Mouse (Mus musculus): ENCODE measurements at regions not wholly inside any gene's neighbourhood (a gene's known extent, or its start where the extent isn't known, plus 50 kb on each side); places are given as distances from the start of the nearest gene placed in this dataset.
"Not testable (repeated sequence)": the region's sequence is repeated elsewhere in the genome, so short reads cannot be mapped to it uniquely, and the experiment has no call there.

DNA sequence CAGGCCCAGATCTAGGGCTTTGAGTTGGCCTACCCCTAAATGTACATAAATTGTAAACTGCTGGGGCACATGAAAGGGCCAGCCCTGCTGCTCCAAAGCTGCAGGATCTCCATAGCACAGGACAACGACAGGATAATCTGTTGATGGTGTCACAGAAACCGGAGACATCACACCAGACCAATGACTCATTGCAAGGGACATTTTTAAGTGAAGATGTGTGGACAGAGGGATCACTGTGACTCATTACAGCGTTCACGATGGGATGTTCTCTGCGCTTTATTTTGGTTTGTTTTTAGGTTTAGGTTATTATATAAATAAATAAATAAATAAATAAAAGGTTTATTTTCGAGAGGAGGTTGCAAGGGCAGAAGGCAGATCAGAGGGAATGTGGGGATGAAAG is 216.9 kb upstream of the Klf3 start:
- no peak for DNase-seq (ENCODE audit: low spot score)

- no peak for DNase-seq (ENCODE audit: low spot score)
These were observed 216.3 kb upstream of the Klf3 start for GRCm38 (mm10) chr5:64586933-64587332.

- no peak for DNase-seq (ENCODE audit: low spot score)
These were observed 215.1 kb upstream of the Klf3 start for GRCm38 (mm10) chr5:64587895-64588738.

DNA sequence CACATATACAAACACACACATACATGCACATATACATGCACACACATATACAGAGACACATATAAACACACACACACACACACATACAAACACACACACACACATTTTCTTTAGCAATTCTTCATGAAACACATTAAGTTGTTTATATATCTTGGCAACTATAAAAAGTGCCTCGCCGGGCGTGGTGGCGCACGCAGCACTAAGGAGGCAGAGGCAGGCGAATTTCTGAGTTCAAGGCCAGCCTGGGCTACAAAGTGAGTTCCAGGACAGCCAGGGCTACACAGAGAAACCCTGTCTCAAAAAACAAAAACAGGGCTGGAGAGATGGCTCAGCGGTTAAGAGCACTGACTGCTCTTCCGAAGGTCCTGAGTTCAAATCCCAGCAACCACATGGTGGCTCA is 214.4 kb upstream of the Klf3 start:
- not testable (repeated sequence) for DNase-seq (ENCODE audit: low spot score)

DNA sequence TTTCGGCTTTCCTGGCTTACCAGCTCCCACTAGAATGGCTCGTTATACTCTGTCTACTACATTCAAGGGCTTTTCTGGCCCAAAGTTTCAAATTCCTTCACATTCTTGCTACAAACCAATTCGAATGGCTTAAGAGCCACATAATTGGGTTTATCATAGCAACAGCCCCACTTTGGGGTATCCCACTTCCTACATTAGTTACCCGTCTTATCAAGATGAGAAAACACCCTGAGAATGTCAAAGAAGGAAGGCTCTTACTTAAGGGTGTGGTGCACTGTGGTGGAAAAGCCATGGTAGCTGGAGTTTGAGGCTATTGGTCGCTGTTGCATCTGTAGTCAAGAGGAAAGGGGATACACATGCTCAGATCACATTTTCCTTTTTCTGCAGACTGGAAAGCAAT is 213.2 kb upstream of the Klf3 start:
- no peak for DNase-seq (ENCODE audit: low spot score)

DNA sequence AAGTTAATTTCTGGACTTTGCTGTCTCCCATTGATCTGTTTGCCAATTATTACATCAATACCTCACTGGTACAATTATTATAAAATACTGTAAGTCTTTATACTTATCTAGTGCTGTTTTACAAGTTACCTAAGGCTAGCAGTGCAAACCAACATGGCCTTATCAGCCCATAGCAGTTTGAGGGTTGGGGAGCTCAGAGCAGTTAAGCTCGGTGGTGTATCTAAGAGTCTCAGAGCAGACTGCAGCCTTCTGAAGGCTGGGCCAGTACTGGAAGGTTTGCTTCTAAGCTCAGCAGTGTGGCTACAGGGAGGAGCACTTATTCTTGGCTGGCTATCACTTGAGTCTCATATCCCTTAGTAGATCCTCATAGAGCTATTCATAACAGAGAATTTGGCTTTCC is 212.4 kb upstream of the Klf3 start:
- DNase-seq (ENCODE audit: low spot score), result no peak

DNA sequence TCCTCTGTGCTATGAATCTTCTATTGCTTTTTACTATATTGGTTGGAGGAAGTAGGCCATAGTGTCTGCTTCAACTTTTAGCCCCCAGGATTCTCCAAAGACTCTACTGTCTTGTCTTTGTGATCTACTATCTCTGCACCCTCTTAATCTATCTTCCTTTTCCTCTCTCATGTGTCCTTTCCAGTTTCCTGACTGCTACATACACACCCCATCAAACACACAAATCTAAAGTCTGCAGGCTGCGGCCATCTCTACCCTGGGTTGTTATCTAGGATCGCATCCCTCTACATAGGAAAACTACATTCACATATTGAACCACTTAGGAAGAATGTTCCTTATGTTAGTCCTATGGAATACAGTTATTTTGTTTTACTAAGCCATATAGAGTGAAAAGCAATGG is 211.4 kb upstream of the Klf3 start:
- no peak for DNase-seq (ENCODE audit: low spot score)

GRCm38 (mm10) chr5:64595220-64595619 is 208.0 kb upstream of the Klf3 start:
- DNase-seq (ENCODE audit: low spot score), result no peak

DNA sequence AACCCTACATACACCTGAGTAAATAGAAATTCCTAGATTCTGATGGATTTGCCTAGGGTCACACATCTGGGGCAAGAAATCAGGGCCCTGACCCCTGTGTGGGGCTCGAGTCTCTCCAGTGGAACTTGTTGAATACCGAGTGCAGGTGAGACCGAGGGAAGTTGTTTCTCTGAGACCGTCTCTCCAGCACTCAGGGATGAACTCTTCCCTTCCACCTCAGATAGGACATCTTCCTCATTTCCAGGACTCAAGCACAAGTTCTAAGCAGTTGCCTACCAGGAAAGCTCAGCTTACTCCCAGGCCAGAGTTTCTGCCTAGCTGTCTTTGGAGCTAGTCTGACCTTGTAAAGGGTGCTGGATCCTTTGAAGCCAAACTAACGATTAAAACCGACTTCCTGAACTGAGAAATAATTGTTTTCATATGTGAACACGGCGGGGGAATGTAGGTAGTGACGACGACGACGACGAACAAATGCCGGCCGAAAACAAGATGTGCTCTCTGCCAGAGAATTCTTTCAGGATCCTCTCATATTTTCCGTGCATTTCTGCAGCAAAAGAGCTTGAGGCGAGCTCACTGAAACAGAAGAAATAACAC is 207.3 kb upstream of the Klf3 start:
- DNase-seq (ENCODE audit: low spot score), result no peak

DNA sequence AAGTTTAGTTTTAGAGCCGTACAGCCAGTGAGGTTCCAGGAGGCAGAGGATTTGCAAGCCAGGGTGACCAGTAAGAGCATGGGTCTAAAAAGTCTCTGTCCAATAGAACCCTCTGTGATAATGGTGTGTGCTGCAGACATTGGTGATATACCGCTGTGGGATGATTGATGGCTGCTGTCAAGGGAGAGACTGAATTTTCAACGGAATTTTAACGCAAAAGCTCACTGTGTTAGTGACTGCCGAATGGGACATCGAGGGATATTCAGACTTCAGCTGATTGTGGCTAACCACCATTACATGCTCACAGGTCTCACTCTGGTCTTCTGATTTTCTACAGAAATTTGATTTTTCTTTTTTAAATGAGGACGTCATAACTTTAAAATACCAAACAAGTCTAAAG is 206.2 kb upstream of the Klf3 start:
- no peak for DNase-seq (ENCODE audit: low spot score)

DNA sequence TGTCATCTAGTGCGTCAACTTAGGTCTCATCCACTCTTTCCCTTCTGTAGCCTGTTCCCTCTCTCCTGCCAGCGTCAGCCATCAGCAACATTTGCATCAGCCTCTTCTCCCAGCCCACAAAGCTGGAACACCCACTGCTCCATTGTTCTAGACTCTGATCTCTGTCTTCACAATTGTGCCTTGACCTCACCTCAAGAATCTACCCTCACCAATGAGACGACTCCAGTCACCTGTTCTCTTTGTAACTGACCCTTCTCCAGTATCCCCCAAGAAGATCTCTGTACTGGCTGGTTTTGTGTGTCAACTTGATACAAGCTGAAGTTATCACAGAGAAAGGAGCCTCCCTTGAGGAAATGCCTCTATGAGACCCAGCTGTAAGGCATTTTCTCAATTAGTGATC is 205.7 kb upstream of the Klf3 start:
- DNase-seq (ENCODE audit: low spot score), result no peak

DNA sequence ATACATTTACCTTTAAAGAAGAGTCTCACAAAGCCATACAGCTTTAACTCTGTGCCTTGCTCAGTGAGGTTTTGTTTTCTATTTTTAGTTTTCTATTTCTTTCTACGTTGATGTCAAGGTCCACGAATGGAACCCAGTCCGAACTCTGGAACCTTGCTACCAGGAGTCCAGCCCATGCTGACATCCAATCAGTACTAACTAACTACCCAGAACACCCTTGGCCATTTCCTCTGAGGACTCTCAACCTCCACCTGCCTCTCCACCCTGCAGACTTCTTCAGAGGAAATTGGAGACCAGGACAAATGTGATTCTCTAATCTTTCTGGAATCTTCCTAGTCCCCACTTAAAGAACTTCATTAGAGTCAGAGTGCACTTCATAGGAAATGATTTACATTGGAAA is 204.6 kb upstream of the Klf3 start:
- no peak for DNase-seq (ENCODE audit: low spot score)

DNA sequence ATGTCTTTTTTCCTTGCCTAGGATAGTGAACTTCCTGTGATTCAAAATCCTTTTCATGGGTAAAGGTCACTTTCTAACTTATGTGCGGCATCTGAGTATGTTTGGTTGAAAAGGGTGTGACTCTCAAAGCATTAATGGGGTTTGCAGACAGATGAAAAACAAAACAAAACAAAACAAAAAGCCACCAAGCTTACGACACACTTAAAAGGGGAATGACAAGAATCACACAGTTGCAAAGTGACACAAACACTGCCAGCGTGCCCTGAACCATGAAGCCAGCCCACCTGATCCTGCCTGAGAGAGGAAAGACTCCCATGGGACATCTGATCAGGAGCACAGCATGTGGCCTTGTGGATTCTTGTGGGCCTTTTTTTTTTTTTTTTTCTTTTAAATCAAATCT is 204.2 kb upstream of the Klf3 start:
- DNase-seq (ENCODE audit: low spot score), result no peak

GRCm38 (mm10) chr5:64599865-64600288 is 203.3 kb upstream of the Klf3 start:
- no peak for DNase-seq (ENCODE audit: low spot score)

DNA sequence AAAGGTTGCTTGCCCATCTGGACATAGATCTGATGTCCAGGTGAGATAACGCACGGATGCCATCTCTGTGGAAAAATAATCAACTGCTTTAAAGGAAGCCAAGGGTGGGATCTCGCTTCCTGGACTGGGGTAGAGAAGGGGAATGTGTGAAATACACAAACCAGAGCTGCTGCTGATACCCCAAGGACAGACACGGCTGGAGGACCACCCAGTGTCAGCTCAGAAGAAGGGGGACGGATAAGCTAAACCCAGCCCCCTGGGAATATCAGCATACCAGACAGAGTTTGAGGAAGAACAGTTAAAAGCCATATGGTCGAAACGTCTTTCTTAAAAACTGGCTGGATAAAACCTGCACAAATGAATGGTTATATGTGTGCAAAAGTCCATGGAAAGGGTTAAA is 202.8 kb upstream of the Klf3 start:
- no peak for DNase-seq (ENCODE audit: low spot score)

- no peak for DNase-seq (ENCODE audit: low spot score)
These were observed 202.4 kb upstream of the Klf3 start for GRCm38 (mm10) chr5:64600811-64601210.

DNA sequence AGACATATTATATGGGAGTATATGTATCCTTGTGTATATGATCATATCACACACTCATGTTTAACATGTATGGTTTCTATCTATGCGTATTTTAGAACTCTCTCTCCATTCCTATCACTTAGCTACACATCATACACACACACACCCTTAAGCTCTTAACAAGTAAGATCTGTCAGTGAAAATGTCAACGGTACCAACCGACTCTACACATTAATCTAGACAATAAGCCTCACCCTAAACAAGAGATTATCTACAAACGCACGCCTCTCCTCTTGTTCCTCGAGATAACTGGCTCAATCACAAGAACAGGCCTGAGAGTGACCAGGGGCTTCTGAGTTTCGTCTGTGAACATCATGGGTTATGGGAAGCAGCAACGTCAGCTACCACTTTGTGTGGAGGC is 201.9 kb upstream of the Klf3 start:
- DNase-seq (ENCODE audit: low spot score), result no peak

GRCm38 (mm10) chr5:64601832-64602231 is 201.4 kb upstream of the Klf3 start:
- DNase-seq (ENCODE audit: low spot score), result no peak

- DNase-seq (ENCODE audit: low spot score), result no peak
These were observed 200.7 kb upstream of the Klf3 start for GRCm38 (mm10) chr5:64602356-64602936.

DNA sequence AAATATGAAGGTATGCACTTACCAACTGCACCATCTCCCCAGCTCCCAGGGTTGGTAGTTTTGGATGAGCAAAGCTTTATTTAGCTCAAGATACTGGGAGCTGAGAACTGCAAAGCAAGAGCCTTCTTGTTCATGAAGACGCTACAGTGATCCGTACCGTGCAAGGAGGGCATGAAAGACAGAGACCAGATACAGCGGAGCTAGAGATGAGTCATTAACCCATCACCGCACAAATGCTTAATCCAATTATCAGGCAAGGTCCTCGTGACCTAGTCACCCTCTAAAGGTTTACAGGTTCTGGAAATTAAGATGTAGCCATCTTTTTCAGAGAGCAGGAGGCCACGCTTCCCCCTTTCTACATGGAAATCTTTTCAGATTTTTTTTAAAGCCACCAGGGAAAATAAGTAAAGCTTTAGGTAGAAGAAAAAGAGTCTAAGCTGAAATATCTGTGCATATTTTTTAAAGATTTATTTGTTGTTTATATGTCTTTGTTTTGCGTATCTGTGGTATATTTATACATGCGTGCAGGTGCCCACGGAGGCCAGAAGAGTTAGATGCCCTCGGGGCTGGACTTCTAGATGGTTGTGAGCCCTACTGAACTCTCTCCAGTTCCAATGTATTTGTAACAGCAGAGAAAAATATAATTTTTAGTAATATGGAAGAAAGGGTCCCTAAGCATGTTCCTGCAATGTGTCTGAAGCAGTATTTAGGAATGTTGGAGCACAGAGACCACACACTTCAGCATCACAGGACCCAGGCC is 200.0 kb upstream of the Klf3 start:
- DNase-seq (ENCODE audit: low spot score), result no peak

- DNase-seq (ENCODE audit: low spot score), result no peak
These were observed 198.0 kb upstream of the Klf3 start for GRCm38 (mm10) chr5:64605171-64605570.

DNA sequence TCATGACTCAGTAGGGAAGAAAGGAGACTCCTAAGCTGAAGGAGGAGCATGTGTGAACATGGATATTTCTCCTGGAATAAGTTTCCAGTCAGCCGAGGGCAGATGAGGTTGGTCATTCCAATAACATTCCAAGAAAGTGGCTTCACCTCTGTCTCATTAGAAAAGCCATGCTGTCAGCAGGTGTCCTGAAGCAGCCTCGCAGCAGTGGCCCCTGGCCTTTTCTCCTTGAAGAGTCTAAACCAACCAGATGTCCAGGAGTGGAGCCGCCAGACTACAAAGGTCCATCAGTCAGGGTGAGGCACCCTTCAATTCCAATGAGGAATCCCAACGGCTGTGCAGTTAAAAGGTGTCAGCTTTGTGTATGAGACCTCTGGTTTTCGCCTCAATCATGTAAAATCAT is 197.2 kb upstream of the Klf3 start:
- no peak for DNase-seq (ENCODE audit: low spot score)
